Mouse (Mus musculus) stomach, embryonic 15.5 days (tissue): ENCODE measurements at regions not wholly inside any gene's neighbourhood (a gene's known extent, or its start where the extent isn't known, plus 50 kb on each side); places are given as distances from the start of the nearest gene placed in this dataset.

ENCODE experiments used
- ATAC-seq: fragments of 200-750 bp; cut with Nextera tagmentation; 2 replicates; pipeline ENCODE4 v1.8.0; 2017; ENCODE audit warnings: low read depth, moderate number of reproducible peaks, moderate TSS enrichment; ENCODE audit not compliant: insufficient read depth, low FRiP score
- H3K27ac ChIP-seq: fragments of 300-500 bp; sonication (generic); 2 replicates; pipeline ENCODE4 v1.5.1; 2015; ENCODE audit warnings: mild to moderate bottlenecking, inconsistent platforms
- H3K27me3 ChIP-seq: fragments of 300-500 bp; sonication (generic); replicated peaks from 2 replicates; pipeline ENCODE4 v1.6.1; 2015; ENCODE audit warnings: inconsistent platforms
- H3K36me3 ChIP-seq: fragments of 300-500 bp; sonication (generic); 2 replicates; pipeline ENCODE4 v1.6.1; 2015; ENCODE audit warnings: inconsistent platforms
- H3K4me1 ChIP-seq: fragments of 300-500 bp; sonication (generic); 2 replicates; pipeline ENCODE4 v1.6.1; 2015; ENCODE audit warnings: inconsistent platforms
- H3K4me2 ChIP-seq: fragments of 300-500 bp; sonication (generic); 2 replicates; pipeline ENCODE4 v1.6.1; 2015; ENCODE audit warnings: mild to moderate bottlenecking, inconsistent platforms
- H3K4me3 ChIP-seq: fragments of 300-500 bp; sonication (generic); replicated peaks from 2 replicates; pipeline ENCODE4 v1.5.1; 2015; ENCODE audit warnings: inconsistent platforms
- H3K9ac ChIP-seq: fragments of 300-500 bp; sonication (generic); 2 replicates; pipeline ENCODE4 v1.6.1; 2015; ENCODE audit warnings: inconsistent platforms
- H3K9me3 ChIP-seq: fragments of 300-500 bp; sonication (generic); 2 replicates; pipeline ENCODE4 v1.6.1; 2016; ENCODE audit warnings: inconsistent platforms
- WGBS: fragments of 180-500 bp; shearing (Covaris S2); methylation state at CpG from one replicate; pipeline ENCODE4 v1.1.7; 2015; 5-methylcytosine and 5-hydroxymethylcytosine counted together

GRCm38 (mm10) chr2:83105070-83105469 lies 161.6 kb downstream of the Fsip2 start:
- ATAC-seq, result no peak
- no peak overlapping the region for H3K27ac ChIP-seq
- 69% methylated on average over 2 of the region's 2 CpGs for WGBS
- H3K4me1 ChIP-seq, result no peaks in the 10 kb centered on the region
- H3K9me3 ChIP-seq, result no peaks in the 10 kb centered on the region
- no peak overlapping the region for H3K9ac ChIP-seq
- no peak overlapping the region for H3K4me2 ChIP-seq
- no peak overlapping the region for H3K4me3 ChIP-seq
- no peaks in the 10 kb centered on the region for H3K27me3 ChIP-seq
- H3K36me3 ChIP-seq, result no peaks in the 10 kb centered on the region

- no peak for ATAC-seq
- Histone ChIP-seq H3K9ac (no peak overlapping the region), H3K4me3 (no peak overlapping the region), H3K4me2 (no peak overlapping the region), H3K36me3 (no peaks in the 10 kb centered on the region), H3K27ac (no peak overlapping the region), H3K9me3 (no peaks in the 10 kb centered on the region), H3K4me1 (no peaks in the 10 kb centered on the region), H3K27me3 (no peaks in the 10 kb centered on the region)
- 30% methylated on average over 4 of the region's 4 CpGs for WGBS
These were observed 182.9 kb downstream of the Fsip2 start for GRCm38 (mm10) chr2:83126340-83126739.

- no peak overlapping the region for H3K4me2 ChIP-seq
- H3K36me3 ChIP-seq, result no peaks in the 10 kb centered on the region
- no peak overlapping the region for H3K4me3 ChIP-seq
- no peaks in the 10 kb centered on the region for H3K27me3 ChIP-seq
- H3K9me3 ChIP-seq, result no peaks in the 10 kb centered on the region
- H3K4me1 ChIP-seq, result no peaks in the 10 kb centered on the region
- WGBS, result 36% methylated on average over 2 of the region's 2 CpGs
- ATAC-seq, result no peak
- no peak overlapping the region for H3K27ac ChIP-seq
- no peak overlapping the region for H3K9ac ChIP-seq
These were observed 187.3 kb downstream of the Fsip2 start for GRCm38 (mm10) chr2:83130709-83131108.

GRCm38 (mm10) chr2:83131285-83131852 lies 187.9 kb downstream of the Fsip2 start:
- Histone ChIP-seq H3K27ac (peak overlapping the region; percentile 51; the same call in 1 of the 2 replicates), H3K9me3 (no peaks in the 10 kb centered on the region), H3K4me2 (no peak overlapping the region), H3K36me3 (no peaks in the 10 kb centered on the region), H3K4me3 (no peak overlapping the region), H3K27me3 (no peaks in the 10 kb centered on the region), H3K9ac (no peak overlapping the region), H3K4me1 (no peaks in the 10 kb centered on the region)
- no peak for ATAC-seq
- WGBS, result 44% methylated on average over 4 of the region's 4 CpGs

- no peak overlapping the region for H3K9ac ChIP-seq
- H3K4me3 ChIP-seq, result no peak overlapping the region
- H3K27me3 ChIP-seq, result no peaks in the 10 kb centered on the region
- H3K27ac ChIP-seq, result no peak overlapping the region
- no peaks in the 10 kb centered on the region for H3K4me1 ChIP-seq
- WGBS, result 74% methylated on average over 4 of the region's 4 CpGs
- no peaks in the 10 kb centered on the region for H3K9me3 ChIP-seq
- no peaks in the 10 kb centered on the region for H3K36me3 ChIP-seq
- H3K4me2 ChIP-seq, result no peak overlapping the region
- ATAC-seq, result no peak
These were observed 222.4 kb downstream of the Fsip2 start for GRCm38 (mm10) chr2:83165853-83166252.
